Mouse (Mus musculus) left cerebral cortex, adult 9 months (tissue): ENCODE measurements around the gene Dhx37.
"Not testable (repeated sequence)": the region's sequence is repeated elsewhere in the genome, so short reads cannot be mapped to it uniquely, and the experiment has no call there.

Experiments
- DNase-seq, 2 experiments: peaks; one replicate each; pipeline ENCODE4 v3.0.0; 2022; ENCODE audit warnings: low spot score in 2 of 2

Dhx37 gene

GRCm38 (mm10) chr5:125407910-125408575 is 25.9 kb downstream of the Dhx37 start:
- no peak for DNase-seq

GRCm38 (mm10) chr5:125407020-125407830 is 26.7 kb downstream of the Dhx37 start:
- no peak for DNase-seq

- peak in 1 of 2 experiments; percentile 67 for DNase-seq
These were observed 27.5 kb downstream of the Dhx37 start for GRCm38 (mm10) chr5:125406322-125407016.

GRCm38 (mm10) chr5:125405546-125406248 is 28.2 kb downstream of the Dhx37 start:
- DNase-seq, result peak in 1 of 2 experiments; percentile 96

- DNase-seq, result peak in 1 of 2 experiments; percentile 76
These were observed 28.9 kb downstream of the Dhx37 start for GRCm38 (mm10) chr5:125404903-125405545.

GRCm38 (mm10) chr5:125404536-125404902 is 29.4 kb downstream of the Dhx37 start:
- no peak for DNase-seq

- peak in 1 of 2 experiments; percentile 84 for DNase-seq
These were observed 30.1 kb downstream of the Dhx37 start for GRCm38 (mm10) chr5:125403481-125404465.

- DNase-seq, result no peak
These were observed 30.9 kb downstream of the Dhx37 start for GRCm38 (mm10) chr5:125402991-125403390.

- no peak for DNase-seq
These were observed 31.4 kb downstream of the Dhx37 start for GRCm38 (mm10) chr5:125402476-125402875.

- no peak for DNase-seq
These were observed 33.0 kb downstream of the Dhx37 start for GRCm38 (mm10) chr5:125400903-125401302.

- DNase-seq, result no peak
These were observed 38.9 kb downstream of the Dhx37 start for GRCm38 (mm10) chr5:125395008-125395407.

GRCm38 (mm10) chr5:125393622-125394603 is 40.0 kb downstream of the Dhx37 start:
- DNase-seq, result peak in 1 of 2 experiments; percentile 76

- peak; percentile 95 to 97 for DNase-seq
These were observed 40.8 kb downstream of the Dhx37 start for GRCm38 (mm10) chr5:125392977-125393621.

GRCm38 (mm10) chr5:125392618-125392976 is 41.3 kb downstream of the Dhx37 start:
- no peak for DNase-seq

GRCm38 (mm10) chr5:125392176-125392575 is 41.7 kb downstream of the Dhx37 start:
- not testable (repeated sequence) for DNase-seq

- DNase-seq, result peak in 1 of 2 experiments; percentile 93
These were observed 42.3 kb downstream of the Dhx37 start for GRCm38 (mm10) chr5:125391609-125392008.

GRCm38 (mm10) chr5:125390906-125391477 is 42.9 kb downstream of the Dhx37 start:
- no peak for DNase-seq
